Mouse (Mus musculus): ENCODE results near the gene Vmn1r4. TPM values are rescaled to one million over a fixed set of nuclear protein-coding genes. Genes with fewer than 3 reads are reported as not detected.

Vmn1r4 gene
- total RNA-seq, 2 experiments from 2014 or later = 0.15 to 0.57 TPM

- DNase-seq (ENCODE audit: low spot score in 2 of 2) = no peak
- intact Hi-C loops (cut with DNase I) = no loop called here
These were observed 12.9 kb upstream of the Vmn1r4 start for GRCm38 (mm10) chr6:56910910-56911309.

- intact Hi-C loops (cut with DNase I) = no loop called here
- no peak for DNase-seq (ENCODE audit: low spot score in 2 of 2)
These were observed 10.5 kb upstream of the Vmn1r4 start for GRCm38 (mm10) chr6:56913092-56913858.

- DNase-seq (ENCODE audit: low spot score in 2 of 2) = no peak
- intact Hi-C loops (cut with DNase I) = no loop called here
These were observed 7.5 kb upstream of the Vmn1r4 start for GRCm38 (mm10) chr6:56916279-56916678.

GRCm38 (mm10) chr6:56917578-56918368, 6.0 kb upstream of the Vmn1r4 start:
- no peak for DNase-seq (ENCODE audit: low spot score in 2 of 2)
- intact Hi-C loops (cut with DNase I) = no loop called here

GRCm38 (mm10) chr6:56919330-56920044, 4.3 kb upstream of the Vmn1r4 start:
- DNase-seq (ENCODE audit: low spot score in 2 of 2) = no peak
- intact Hi-C loops (cut with DNase I) = loop anchor here (5.0 to 10.0 kb wide), 3 partner anchors 122 to 775 kb away; partner anchors contain the start of genes Kbtbd2, Ppm1k and Pyurf

- intact Hi-C loops (cut with DNase I) = loop anchor here (5.0 to 10.0 kb wide), 3 partner anchors 123 to 774 kb away; partner anchors contain the start of genes Kbtbd2, Ppm1k and Pyurf
- DNase-seq (ENCODE audit: low spot score in 2 of 2) = no peak
These were observed 3.4 kb upstream of the Vmn1r4 start for GRCm38 (mm10) chr6:56920222-56921092.

- intact Hi-C loops (cut with DNase I) = loop anchor here (5.0 to 10.0 kb wide), 3 partner anchors 126 to 771 kb away; partner anchors contain the start of genes Kbtbd2, Ppm1k and Pyurf
- DNase-seq (ENCODE audit: low spot score in 2 of 2) = no peak
These were observed 487 bp upstream of the Vmn1r4 start for GRCm38 (mm10) chr6:56923331-56923725.

GRCm38 (mm10) chr6:56931648-56932415, 8.0 kb downstream of the Vmn1r4 start:
- DNase-seq (ENCODE audit: low spot score in 2 of 2) = no peak
- intact Hi-C loops (cut with DNase I) = no loop called here

- no peak for DNase-seq (ENCODE audit: low spot score in 2 of 2)
- intact Hi-C loops (cut with DNase I) = no loop called here
These were observed 8.6 kb downstream of the Vmn1r4 start for GRCm38 (mm10) chr6:56932464-56932863.

- intact Hi-C loops (cut with DNase I) = no loop called here
These were observed 10.6 kb downstream of the Vmn1r4 start for GRCm38 (mm10) chr6:56934366-56934765.

GRCm38 (mm10) chr6:56956436-56956835, 32.6 kb downstream of the Vmn1r4 start:
- DNase-seq (ENCODE audit: low spot score in 2 of 2) = no peak
- intact Hi-C loops (cut with DNase I) = no loop called here

More at GRCm38 (mm10) chr6:56934366-56934765, 10.6 kb downstream of the Vmn1r4 start:
- no peak for DNase-seq (ENCODE audit: low spot score in 2 of 2)

- no peak for DNase-seq (ENCODE audit: low spot score in 2 of 2)
- intact Hi-C loops (cut with DNase I) = no loop called here
These were observed 46.2 kb downstream of the Vmn1r4 start, which contains the start of gene Vmn1r5 for GRCm38 (mm10) chr6:56969973-56970372. Gene Vmn1r5 (plus strand): TSS chr6:56970273.

GRCm38 (mm10) chr6:56996943-56997342, 73.1 kb downstream of the Vmn1r4 start, which contains the start of gene Vmn1r6:
Gene Vmn1r6 (plus strand): TSS chr6:56997243.
- intact Hi-C loops (cut with DNase I) = no loop called here
- DNase-seq (ENCODE audit: low spot score in 2 of 2) = no peak

Other genes starting within 250 kb of the Vmn1r4 start
- 10 to 100 TPM; 13.2 to 14.0 TPM for gene Lsm5, start 219.3 kb upstream of the Vmn1r4 start, total RNA-seq (2021)
- 10 to 100 TPM; 42.1 to 48.9 TPM for gene Avl9, start 209.1 kb upstream of the Vmn1r4 start, total RNA-seq (2021)
- gene Kbtbd2, start 126.2 kb upstream of the Vmn1r4 start, total RNA-seq (2021) = 10 to 100 TPM; 54.7 to 58.6 TPM
- gene Fkbp9, start 92.0 kb upstream of the Vmn1r4 start, total RNA-seq (2021) = 10 to 100 TPM; 26.7 to 29.0 TPM
- 10 to 100 TPM; 52.3 to 52.9 TPM for gene Nt5c3, start 83 bp upstream of the Vmn1r4 start, total RNA-seq (2021)
- gene Vmn1r5, start 46.3 kb downstream of the Vmn1r4 start, total RNA-seq (2021) = not detected
- not detected for gene Vmn1r6, start 73.2 kb downstream of the Vmn1r4 start, total RNA-seq (2021)
- not detected for gene Vmn1r7, start 101.3 kb downstream of the Vmn1r4 start, total RNA-seq (2021)
- not detected for gene Vmn1r8, start 108.3 kb downstream of the Vmn1r4 start, total RNA-seq (2021)
- not detected for gene Vmn1r9, start 142.8 kb downstream of the Vmn1r4 start, total RNA-seq (2021)
- not detected for gene Vmn1r10, start 185.4 kb downstream of the Vmn1r4 start, total RNA-seq (2021)
- gene Vmn1r11, start 209.4 kb downstream of the Vmn1r4 start, total RNA-seq (2021) = not detected
- not detected for gene Vmn1r12, start 232.9 kb downstream of the Vmn1r4 start, total RNA-seq (2021)